Mouse (Mus musculus) left cerebral cortex, adult 8-10 months (tissue): Measurements from ENCODE around the gene Nsun2. TPM values are rescaled to one million over a fixed set of nuclear protein-coding genes. Genes with fewer than 3 reads are reported as not detected.
"Not testable (repeated sequence)": the region's sequence is repeated elsewhere in the genome, so short reads cannot be mapped to it uniquely, and the experiment has no call there.

Experiments
- DNase-seq, 2 experiments: peaks; one replicate each; pipeline ENCODE4 v3.0.0; 2022; ENCODE audit warnings: low spot score in 2 of 2
- total RNA-seq, 4 experiments: library from RNA; stranded (reverse); gene quantifications; 2 replicates each; pipeline ENCODE4 v1.2.4; 2022

Gene Nsun2
- total RNA-seq, 4 experiments from 2014 or later: 73.7 to 94.6 (median 86.7) TPM

- no peak for DNase-seq
Observed at GRCm38 (mm10) chr13:69631659-69632058, 98.1 kb downstream of the Nsun2 start.

- DNase-seq: no peak
Observed at GRCm38 (mm10) chr13:69633551-69633950, 100.0 kb downstream of the Nsun2 start.

- DNase-seq: no peak
Observed at GRCm38 (mm10) chr13:69633988-69634387, 100.4 kb downstream of the Nsun2 start.

GRCm38 (mm10) chr13:69635836-69636235 is 102.3 kb downstream of the Nsun2 start:
- not testable (repeated sequence) for DNase-seq

- no peak for DNase-seq
Observed at GRCm38 (mm10) chr13:69636375-69636774, 102.8 kb downstream of the Nsun2 start.

GRCm38 (mm10) chr13:69636816-69637215 is 103.3 kb downstream of the Nsun2 start:
- DNase-seq: no peak

GRCm38 (mm10) chr13:69637657-69638056 is 104.1 kb downstream of the Nsun2 start:
- DNase-seq: no peak

GRCm38 (mm10) chr13:69638108-69638626 is 104.6 kb downstream of the Nsun2 start:
- no peak for DNase-seq

GRCm38 (mm10) chr13:69639251-69639650 is 105.7 kb downstream of the Nsun2 start:
- peak in 1 of 2 experiments; percentile 1 for DNase-seq

GRCm38 (mm10) chr13:69640126-69640525 is 106.6 kb downstream of the Nsun2 start:
- DNase-seq: peak in 1 of 2 experiments; percentile 2

- no peak for DNase-seq
Observed at GRCm38 (mm10) chr13:69640541-69640940, 107.0 kb downstream of the Nsun2 start.

GRCm38 (mm10) chr13:69641017-69641416 is 107.5 kb downstream of the Nsun2 start:
- no peak for DNase-seq

GRCm38 (mm10) chr13:69642656-69643216 is 109.2 kb downstream of the Nsun2 start:
- peak in 1 of 2 experiments; percentile 2 for DNase-seq

GRCm38 (mm10) chr13:69643937-69644336 is 110.4 kb downstream of the Nsun2 start:
- DNase-seq: no peak

- DNase-seq: peak in 1 of 2 experiments; percentile 5
Observed at GRCm38 (mm10) chr13:69644427-69645166, 111.1 kb downstream of the Nsun2 start.

- DNase-seq: peak in 1 of 2 experiments; percentile 1
Observed at GRCm38 (mm10) chr13:69645694-69646423, 112.3 kb downstream of the Nsun2 start.

GRCm38 (mm10) chr13:69646481-69646880 is 112.9 kb downstream of the Nsun2 start:
- no peak for DNase-seq

- DNase-seq: no peak
Observed at GRCm38 (mm10) chr13:69654508-69654907, 121.0 kb downstream of the Nsun2 start.

- DNase-seq: peak in 1 of 2 experiments; percentile 4
Observed at GRCm38 (mm10) chr13:69672121-69672520, 138.6 kb downstream of the Nsun2 start.

GRCm38 (mm10) chr13:69672565-69672964 is 139.0 kb downstream of the Nsun2 start:
- DNase-seq: peak in 1 of 2 experiments; percentile 3

GRCm38 (mm10) chr13:69673197-69673920 is 139.8 kb downstream of the Nsun2 start:
- DNase-seq: peak in 1 of 2 experiments; percentile 2
